Mouse (Mus musculus) liver, embryonic 11.5 days (tissue): ENCODE results near the gene Tmem132b. TPM values are rescaled to one million over a fixed set of nuclear protein-coding genes. Genes with fewer than 3 reads are reported as not detected.

Experiments
- ATAC-seq: fragments of 200-750 bp; cut with Nextera tagmentation; replicated peaks from 2 replicates; pipeline ENCODE4 v1.8.0; 2017; ENCODE audit warnings: moderate number of reproducible peaks, mild to moderate bottlenecking, moderate TSS enrichment, moderate library complexity; ENCODE audit not compliant: low FRiP score
- DNase-seq: peaks from one replicate; pipeline ENCODE4 v3.0.0-alpha.2; 2017; ENCODE audit warnings: low spot score
- H3K27ac ChIP-seq: fragments of 300-500 bp; sonication (generic); 2 replicates; pipeline ENCODE4 v1.5.1; 2014; ENCODE audit warnings: mild to moderate bottlenecking, low read depth, low read length, control low read depth
- H3K27me3 ChIP-seq: fragments of 300-500 bp; sonication (generic); replicated peaks from 2 replicates; pipeline ENCODE4 v1.6.1; 2014; ENCODE audit warnings: low read length, mixed read lengths; ENCODE audit not compliant: control insufficient read depth, insufficient read depth
- H3K36me3 ChIP-seq: fragments of 300-500 bp; sonication (generic); 2 replicates; pipeline ENCODE4 v1.6.1; 2014; ENCODE audit warnings: mild to moderate bottlenecking, low read length, moderate library complexity, mixed read lengths; ENCODE audit not compliant: control insufficient read depth, insufficient read depth
- H3K4me1 ChIP-seq: fragments of 300-500 bp; sonication (generic); replicated peaks from 2 replicates; pipeline ENCODE4 v1.6.1; 2014; ENCODE audit warnings: low read length, mixed read lengths; ENCODE audit not compliant: control insufficient read depth, insufficient read depth
- H3K4me2 ChIP-seq: fragments of 300-500 bp; sonication (generic); 2 replicates; pipeline ENCODE4 v1.6.1; 2014; ENCODE audit warnings: mild to moderate bottlenecking, control low read depth, moderate library complexity
- H3K4me3 ChIP-seq: fragments of 300-500 bp; sonication (generic); 2 replicates; pipeline ENCODE4 v1.5.1; 2014; ENCODE audit warnings: low read depth, low read length, control low read depth
- H3K9ac ChIP-seq: fragments of 300-500 bp; sonication (generic); 2 replicates; pipeline ENCODE4 v1.6.1; 2014; ENCODE audit warnings: low read depth, low read length, control low read depth
- H3K9me3 ChIP-seq: fragments of 300-500 bp; sonication (generic); 2 replicates; pipeline ENCODE4 v1.6.1; 2016; ENCODE audit warnings: low read length, inconsistent platforms, mixed read lengths; ENCODE audit not compliant: control insufficient read depth
- WGBS: fragments of 180-500 bp; shearing (Covaris S2); extraction: QIAGEN DNeasy Blood & Tissue Kit; methylation state at CpG from one replicate; pipeline ENCODE4 v1.1.7; 2014; 5-methylcytosine and 5-hydroxymethylcytosine counted together
- polyA plus RNA-seq: library from polyadenylated mRNA; unstranded; fragments of >200 nt; fragmentation: Nextera tagmentation; extraction: Ambion mirVana; gene quantifications from 2 replicates; pipeline ENCODE4 v1.2.1, GENCODE M21; 2014

Tmem132b gene
- polyA plus RNA-seq, 1 experiment from 2014 or later, result 0.15 TPM

DNA sequence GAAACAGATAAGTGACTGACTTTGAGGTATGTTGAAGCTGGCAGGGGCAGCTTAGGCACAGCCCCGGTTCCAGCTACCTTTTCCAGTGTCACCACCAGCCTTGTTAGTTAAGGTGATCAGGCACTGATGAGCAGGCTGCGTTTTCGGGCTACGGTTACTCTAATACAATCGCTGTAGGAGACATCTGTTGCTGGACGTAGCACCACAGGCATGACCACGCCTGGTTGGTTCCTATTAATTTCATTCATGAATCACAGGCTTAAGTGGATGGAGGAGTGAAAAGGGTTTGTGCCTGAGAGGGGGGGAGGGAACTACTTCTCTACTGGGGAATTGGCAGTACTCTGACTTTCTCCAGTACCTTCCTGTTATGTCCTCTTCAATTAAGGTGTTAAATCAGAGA, 271.2 kb downstream of the Tmem132b start:
- Histone ChIP-seq H3K9ac (no peak overlapping the region), H3K36me3 (no peaks in the 10 kb centered on the region), H3K27ac (no peak overlapping the region), H3K9me3 (peaks cover 3% of the 10 kb centered on the region; the same call in 1 of the 2 replicates), H3K4me1 (no peaks in the 10 kb centered on the region), H3K4me2 (no peak overlapping the region), H3K27me3 (no peaks in the 10 kb centered on the region), H3K4me3 (no peak overlapping the region)
- WGBS, result 80% methylated on average over 7 of the region's 7 CpGs
- no peak for ATAC-seq
- DNase-seq, result no peak

GRCm38 (mm10) chr5:125805327-125805726, 273.8 kb downstream of the Tmem132b start:
- Histone ChIP-seq H3K4me3 (no peak overlapping the region), H3K27me3 (no peaks in the 10 kb centered on the region), H3K9me3 (peaks cover 3% of the 10 kb centered on the region; the same call in 1 of the 2 replicates), H3K4me2 (no peak overlapping the region), H3K9ac (no peak overlapping the region), H3K27ac (no peak overlapping the region), H3K4me1 (no peaks in the 10 kb centered on the region), H3K36me3 (no peaks in the 10 kb centered on the region)
- no peak for ATAC-seq
- WGBS, result 61% methylated on average over 5 of the region's 5 CpGs
- no peak for DNase-seq

DNA sequence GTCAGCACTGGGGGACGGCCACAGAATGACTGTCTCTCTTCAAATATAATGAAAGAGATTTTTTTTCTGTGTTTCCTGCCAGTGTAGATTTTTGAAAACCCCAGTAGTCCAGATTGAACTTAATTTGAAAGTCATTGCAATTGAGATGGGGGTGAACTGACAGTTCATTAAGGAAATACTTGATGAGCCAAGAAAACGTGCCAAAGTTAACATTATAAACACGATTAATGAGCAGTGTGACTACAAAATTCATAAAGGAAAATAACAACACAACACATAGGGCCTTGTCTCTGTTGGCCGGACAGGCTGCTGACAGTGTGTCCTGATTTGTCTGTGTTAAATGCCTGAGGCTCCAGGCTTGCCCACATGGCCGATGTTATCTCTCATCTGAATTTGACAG, 276.3 kb downstream of the Tmem132b start:
- no peaks in the 10 kb centered on the region for H3K4me1 ChIP-seq
- DNase-seq, result no peak
- no peak overlapping the region for H3K9ac ChIP-seq
- no peak overlapping the region for H3K27ac ChIP-seq
- ATAC-seq, result no peak
- H3K4me3 ChIP-seq, result no peak overlapping the region
- H3K27me3 ChIP-seq, result no peaks in the 10 kb centered on the region
- no peak overlapping the region for H3K4me2 ChIP-seq
- WGBS, result 76% methylated on average over 5 of the region's 5 CpGs
- no peaks in the 10 kb centered on the region for H3K36me3 ChIP-seq
- peaks cover 3% of the 10 kb centered on the region; the same call in 1 of the 2 replicates for H3K9me3 ChIP-seq

DNA sequence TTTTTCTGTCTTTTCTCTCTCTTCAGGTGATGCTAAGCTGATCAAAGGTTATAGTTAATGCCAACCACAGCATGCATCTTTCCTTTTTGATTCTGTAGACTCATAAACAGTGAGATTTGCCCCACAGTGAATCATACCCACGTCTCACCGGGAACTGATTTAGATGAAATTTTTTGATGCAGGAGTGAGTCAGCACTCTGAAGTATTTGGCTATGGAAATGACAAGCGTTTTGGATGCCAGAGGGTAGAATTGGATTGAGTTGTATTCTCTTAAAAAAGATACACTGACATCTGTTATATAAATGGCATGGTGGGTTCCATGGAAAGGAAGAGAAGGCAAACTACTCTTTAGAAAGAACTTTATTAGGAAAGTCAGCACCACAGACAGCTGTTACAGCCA, 297.8 kb downstream of the Tmem132b start:
- no peaks in the 10 kb centered on the region for H3K4me1 ChIP-seq
- H3K4me2 ChIP-seq, result no peak overlapping the region
- H3K4me3 ChIP-seq, result no peak overlapping the region
- no peak for ATAC-seq
- H3K27ac ChIP-seq, result no peak overlapping the region
- 77% methylated on average over 3 of the region's 3 CpGs for WGBS
- H3K9ac ChIP-seq, result no peak overlapping the region
- no peaks in the 10 kb centered on the region for H3K9me3 ChIP-seq
- no peaks in the 10 kb centered on the region for H3K36me3 ChIP-seq
- no peaks in the 10 kb centered on the region for H3K27me3 ChIP-seq
- DNase-seq, result no peak

GRCm38 (mm10) chr5:125835890-125836289, 304.3 kb downstream of the Tmem132b start:
- H3K4me1 ChIP-seq, result no peaks in the 10 kb centered on the region
- no peak overlapping the region for H3K4me2 ChIP-seq
- no peak for ATAC-seq
- DNase-seq, result no peak
- H3K27ac ChIP-seq, result no peak overlapping the region
- no peak overlapping the region for H3K9ac ChIP-seq
- no peaks in the 10 kb centered on the region for H3K27me3 ChIP-seq
- H3K9me3 ChIP-seq, result peaks cover 2% of the 10 kb centered on the region; the same call in 1 of the 2 replicates
- WGBS, result 65% methylated on average over 1 of the region's 1 CpGs
- H3K4me3 ChIP-seq, result no peak overlapping the region
- no peaks in the 10 kb centered on the region for H3K36me3 ChIP-seq

DNA sequence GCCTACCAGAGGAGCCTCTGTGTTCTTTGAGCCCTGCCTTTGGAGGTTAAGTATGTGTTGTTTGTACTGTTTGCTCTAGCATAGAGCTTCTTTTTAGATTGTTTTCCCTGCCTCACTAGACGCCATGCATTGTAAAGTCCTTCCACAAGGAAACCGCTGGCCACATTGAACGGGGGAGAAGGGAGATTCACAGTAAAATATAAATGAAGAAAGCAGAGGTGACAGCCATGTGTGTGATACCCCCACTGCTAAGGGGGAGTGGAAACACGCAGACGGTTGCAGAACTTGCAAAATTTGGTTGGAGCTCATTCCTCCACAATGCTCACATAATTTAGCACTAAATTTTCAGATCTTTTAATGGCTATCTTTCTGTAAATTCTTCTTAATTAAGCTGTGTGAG, 305.2 kb downstream of the Tmem132b start:
- no peaks in the 10 kb centered on the region for H3K36me3 ChIP-seq
- WGBS, result 82% methylated on average over 5 of the region's 5 CpGs
- no peaks in the 10 kb centered on the region for H3K27me3 ChIP-seq
- H3K27ac ChIP-seq, result no peak overlapping the region
- DNase-seq (no peak), ATAC-seq (no peak)
- peaks cover 2% of the 10 kb centered on the region; the same call in 1 of the 2 replicates for H3K9me3 ChIP-seq
- H3K9ac ChIP-seq, result no peak overlapping the region
- no peaks in the 10 kb centered on the region for H3K4me1 ChIP-seq
- no peak overlapping the region for H3K4me3 ChIP-seq
- no peak overlapping the region for H3K4me2 ChIP-seq

Other genes with a start within 250 kb of the Tmem132b start
- 104 and 108 TPM in 2 replicates for gene Scarb1, start 190.7 kb upstream of the Tmem132b start, polyA plus RNA-seq
- gene Gm10382, start 142.5 kb upstream of the Tmem132b start, polyA plus RNA-seq, result 0.18 and 0.34 TPM in 2 replicates
- gene Ubc, start 141.6 kb upstream of the Tmem132b start, polyA plus RNA-seq, result 772 and 827 TPM in 2 replicates
- 18.5 and 19.4 TPM in 2 replicates for gene Dhx37, start 97.7 kb upstream of the Tmem132b start, polyA plus RNA-seq
- gene Bri3bp, start 90.2 kb upstream of the Tmem132b start, polyA plus RNA-seq, result 63.6 and 67.9 TPM in 2 replicates
- 29.3 and 29.7 TPM in 2 replicates for gene Aacs, start 56.0 kb upstream of the Tmem132b start, polyA plus RNA-seq